Mouse (Mus musculus) stomach, postnatal 0 days (tissue): ENCODE measurements around the gene Cmtm3.
"Not testable (repeated sequence)": the region's sequence is repeated elsewhere in the genome, so short reads cannot be mapped to it uniquely, and the experiment has no call there.

Experiments used
- CTCF ChIP-seq: IDR thresholded peaks from 2 replicates; pipeline ENCODE4 v1.5.1; 2016; ENCODE audit warnings: antibody characterized with exemption, low read depth, mild to moderate bottlenecking, moderate library complexity
- EP300 ChIP-seq: optimal IDR thresholded peaks from 2 replicates; pipeline ENCODE3; 2016; ENCODE audit warnings: antibody characterized with exemption

- not testable (repeated sequence) for TF ChIP-seq CTCF, EP300
Observed at GRCm38 (mm10) chr8:104321930-104322329, 17.3 kb upstream of the Cmtm3 start, which contains the start of gene Cmtm2b.
